Mouse (Mus musculus) myocyte (in vitro differentiated cells): Measurements from ENCODE around the gene Cldn10. TPM values are rescaled to one million over a fixed set of nuclear protein-coding genes. Genes with fewer than 3 reads are reported as not detected.

Experiments
- H3K27me3 ChIP-seq: one replicate; pipeline ENCODE4 v1.6.1; 2011; ENCODE audit not compliant: control insufficient read depth, insufficient read depth, insufficient read length
- H3K36me3 ChIP-seq: one replicate; pipeline ENCODE4 v1.6.1; 2011; ENCODE audit not compliant: control insufficient read depth, insufficient read depth
- H3K4me2 ChIP-seq: one replicate; pipeline ENCODE4 v1.6.1; 2011; ENCODE audit warnings: low read depth, control low read depth
- H3K4me3 ChIP-seq: one replicate; pipeline ENCODE4 v1.5.1; 2011; ENCODE audit warnings: mild to moderate bottlenecking, control low read depth, moderate library complexity
- H3K79me2 ChIP-seq: one replicate; pipeline ENCODE4 v1.6.1; 2011; ENCODE audit not compliant: control insufficient read depth, insufficient read depth
- H3ac ChIP-seq: one replicate; pipeline ENCODE4 v1.6.1; 2011; ENCODE audit not compliant: control insufficient read depth, insufficient read length
- CEBPB ChIP-seq: IDR thresholded peaks from 2 replicates; pipeline ENCODE4 v1.6.1; 2011; ENCODE audit warnings: mild to moderate bottlenecking, moderate library complexity; ENCODE audit not compliant: poor library complexity, insufficient read depth, severe bottlenecking
- E2F4 ChIP-seq: IDR thresholded peaks from one replicate; pipeline ENCODE4 v1.6.1; 2011; ENCODE audit warnings: mild to moderate bottlenecking, control low read depth, moderate library complexity; ENCODE audit not compliant: insufficient read depth
- MAX ChIP-seq: IDR thresholded peaks from one replicate; pipeline ENCODE4 v1.6.1; 2011; ENCODE audit warnings: low read depth, mild to moderate bottlenecking, control low read depth
- MYOD1 ChIP-seq, 3 experiments: IDR thresholded peaks; one replicate each; pipeline ENCODE4 v1.6.1; 2011; ENCODE audit warnings: control low read depth in 2 of 3, low read depth in 2 of 3, mild to moderate bottlenecking in 2 of 3, moderate library complexity in 1 of 3; ENCODE audit not compliant: insufficient read length in 2 of 3, control insufficient read depth in 1 of 3
- MYOG ChIP-seq, 3 experiments: IDR thresholded peaks; one replicate each; pipeline ENCODE4 v1.6.1; 2011; ENCODE audit warnings: control low read depth in 2 of 3, low read depth in 2 of 3, mild to moderate bottlenecking in 2 of 3; ENCODE audit not compliant: insufficient read length in 2 of 3, control insufficient read depth in 1 of 3, insufficient read depth in 1 of 3
- POLR2A ChIP-seq: IDR thresholded peaks from one replicate; pipeline ENCODE4 v1.6.1; 2011; ENCODE audit warnings: low read depth, mild to moderate bottlenecking, control low read depth, moderate library complexity; ENCODE audit not compliant: insufficient read length
- POLR2AphosphoS2 ChIP-seq: IDR thresholded peaks from one replicate; pipeline ENCODE4 v1.6.1; 2011; ENCODE audit warnings: low read depth, control low read depth; ENCODE audit not compliant: insufficient read length
- REST ChIP-seq: IDR thresholded peaks from one replicate; pipeline ENCODE4 v1.6.1; 2011; ENCODE audit warnings: mild to moderate bottlenecking, control low read depth, moderate library complexity; ENCODE audit not compliant: insufficient read depth, insufficient read length
- SRF ChIP-seq: IDR thresholded peaks from one replicate; pipeline ENCODE4 v1.6.1; 2011; ENCODE audit warnings: low read depth; ENCODE audit not compliant: control insufficient read depth, insufficient read length
- TCF12 ChIP-seq: IDR thresholded peaks from one replicate; pipeline ENCODE4 v1.6.1; 2011; ENCODE audit warnings: mild to moderate bottlenecking, control low read depth; ENCODE audit not compliant: poor library complexity, insufficient read depth, severe bottlenecking
- TCF3 ChIP-seq: IDR thresholded peaks from one replicate; pipeline ENCODE4 v1.6.1; 2011; ENCODE audit warnings: low read depth, control low read depth; ENCODE audit not compliant: insufficient read length
- USF1 ChIP-seq: IDR thresholded peaks from one replicate; pipeline ENCODE4 v1.6.1; 2011; ENCODE audit warnings: low read depth, mild to moderate bottlenecking, control low read depth, moderate library complexity
- polyA plus RNA-seq: library from polyadenylated mRNA; unstranded; fragments of >200 nt; fragmentation: generic; extraction: Trizol; gene quantifications from one replicate; pipeline ENCODE4 v1.2.1, GENCODE M21; 2012; ENCODE audit warnings: missing spikeins

Cldn10 gene
- polyA plus RNA-seq, 1 experiment = not detected

DNA sequence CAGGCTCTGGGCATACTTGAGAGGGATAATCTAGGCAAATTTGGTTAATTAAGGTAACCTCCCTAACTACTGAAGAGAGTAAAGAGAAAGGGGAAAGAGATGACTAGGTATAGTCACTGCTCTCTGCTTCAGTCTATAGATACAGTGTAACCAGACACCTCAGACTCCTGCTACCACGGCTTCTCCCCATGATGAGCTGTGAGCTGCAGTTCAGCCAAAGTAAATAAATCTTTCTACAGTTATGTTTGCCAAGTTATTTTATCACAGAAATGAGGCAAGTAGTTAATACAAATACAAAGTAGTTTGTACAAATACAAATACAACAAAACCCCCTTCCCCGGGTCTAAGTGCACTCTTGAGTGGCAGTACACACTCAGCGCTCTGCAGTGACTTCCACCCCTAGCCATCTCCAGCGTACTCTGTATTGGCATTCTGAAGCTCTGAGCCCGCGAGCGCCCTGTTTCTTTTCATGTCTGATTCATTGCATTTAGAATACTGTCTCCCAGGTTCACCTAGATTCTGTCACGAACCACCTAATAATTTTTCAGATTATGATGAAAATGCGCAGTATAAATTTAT, 23.7 kb upstream of the Cldn10 start:
- no peak overlapping the region for H3K4me2 ChIP-seq
- TF ChIP-seq SRF (no peak), USF1 (no peak), MYOD1 (IDR thresholded peaks at IDR 0.05; ENCODE audit: control insufficient read depth in 1 of 3, insufficient read length in 2 of 3, low read depth in 2 of 3) (no peak), CEBPB (no peak), REST (no peak), POLR2A (no peak), MYOG (IDR thresholded peaks at IDR 0.05; ENCODE audit: control insufficient read depth in 1 of 3, insufficient read depth in 1 of 3, insufficient read length in 2 of 3, low read depth in 2 of 3) (no peak), TCF3 (no peak), E2F4 (no peak), MAX (no peak), TCF12 (no peak), POLR2AphosphoS2 (no peak)
- H3K4me3 ChIP-seq = no peak overlapping the region
- no peaks in the 10 kb centered on the region for H3K27me3 ChIP-seq
- H3K79me2 ChIP-seq = no peaks in the 10 kb centered on the region
- no peak overlapping the region for H3ac ChIP-seq
- H3K36me3 ChIP-seq = no peaks in the 10 kb centered on the region

DNA sequence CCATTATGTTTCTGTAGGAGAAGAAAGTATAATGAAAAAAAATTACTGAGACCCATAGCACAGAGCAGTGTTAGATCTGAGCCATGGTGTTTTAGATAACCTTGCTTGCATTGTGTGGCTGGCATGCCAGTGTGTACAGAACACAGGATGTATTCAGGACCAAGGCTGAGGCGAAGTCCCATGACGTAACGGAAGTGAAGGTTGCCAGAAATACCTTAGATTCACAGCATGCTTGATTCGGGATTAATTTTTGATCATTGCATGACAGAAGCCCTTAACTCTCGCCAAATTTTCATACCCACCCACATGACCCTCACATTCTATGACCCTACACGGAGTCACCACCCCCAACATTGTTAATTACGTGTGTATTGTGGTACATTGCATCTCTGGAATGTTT, 22.4 kb upstream of the Cldn10 start:
- H3K27me3 ChIP-seq = no peaks in the 10 kb centered on the region
- no peak for TF ChIP-seq USF1
- no peak for TF ChIP-seq CEBPB
- TF ChIP-seq POLR2A = no peak
- TF ChIP-seq TCF3 = no peak
- TF ChIP-seq TCF12 = no peak
- TF ChIP-seq REST = no peak
- no peak for TF ChIP-seq MYOD1 (IDR thresholded peaks at IDR 0.05; ENCODE audit: control insufficient read depth in 1 of 3, insufficient read length in 2 of 3, low read depth in 2 of 3)
- TF ChIP-seq POLR2AphosphoS2 = no peak
- TF ChIP-seq MYOG (IDR thresholded peaks at IDR 0.05; ENCODE audit: control insufficient read depth in 1 of 3, insufficient read depth in 1 of 3, insufficient read length in 2 of 3, low read depth in 2 of 3) = no peak
- H3K4me3 ChIP-seq = no peak overlapping the region
- H3K4me2 ChIP-seq = no peak overlapping the region
- H3K79me2 ChIP-seq = no peaks in the 10 kb centered on the region
- no peaks in the 10 kb centered on the region for H3K36me3 ChIP-seq
- no peak overlapping the region for H3ac ChIP-seq

DNA sequence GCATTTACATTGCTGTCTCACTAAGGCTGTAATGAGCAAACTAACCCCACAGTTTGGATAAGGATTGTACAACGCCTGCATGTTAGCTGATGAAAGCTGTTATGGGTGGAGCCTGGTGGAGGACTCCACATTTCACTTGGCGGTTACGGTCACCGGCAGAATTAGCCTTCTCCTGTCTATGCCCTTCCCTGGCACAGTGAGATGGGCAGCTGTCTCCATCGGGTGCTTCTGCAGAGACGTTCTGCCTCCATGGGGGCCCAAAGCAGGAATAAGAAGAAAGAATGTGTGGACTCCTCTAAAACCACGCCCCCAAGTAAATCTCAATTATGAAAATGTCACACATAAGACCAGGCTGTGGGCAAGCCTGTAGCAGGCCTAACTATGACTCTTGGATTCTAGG, 21.8 kb upstream of the Cldn10 start:
- Histone ChIP-seq H3K4me3 (no peak overlapping the region), H3K36me3 (no peaks in the 10 kb centered on the region), H3ac (no peak overlapping the region), H3K79me2 (no peaks in the 10 kb centered on the region), H3K4me2 (no peak overlapping the region), H3K27me3 (no peaks in the 10 kb centered on the region)
- TF ChIP-seq TCF12 (no peak), REST (no peak), SRF (no peak), POLR2AphosphoS2 (no peak), CEBPB (no peak), MYOG (IDR thresholded peaks at IDR 0.05; ENCODE audit: control insufficient read depth in 1 of 3, insufficient read depth in 1 of 3, insufficient read length in 2 of 3, low read depth in 2 of 3) (no peak), POLR2A (no peak), TCF3 (no peak), MYOD1 (IDR thresholded peaks at IDR 0.05; ENCODE audit: control insufficient read depth in 1 of 3, insufficient read length in 2 of 3, low read depth in 2 of 3) (no peak), USF1 (no peak), MAX (no peak), E2F4 (no peak)

DNA sequence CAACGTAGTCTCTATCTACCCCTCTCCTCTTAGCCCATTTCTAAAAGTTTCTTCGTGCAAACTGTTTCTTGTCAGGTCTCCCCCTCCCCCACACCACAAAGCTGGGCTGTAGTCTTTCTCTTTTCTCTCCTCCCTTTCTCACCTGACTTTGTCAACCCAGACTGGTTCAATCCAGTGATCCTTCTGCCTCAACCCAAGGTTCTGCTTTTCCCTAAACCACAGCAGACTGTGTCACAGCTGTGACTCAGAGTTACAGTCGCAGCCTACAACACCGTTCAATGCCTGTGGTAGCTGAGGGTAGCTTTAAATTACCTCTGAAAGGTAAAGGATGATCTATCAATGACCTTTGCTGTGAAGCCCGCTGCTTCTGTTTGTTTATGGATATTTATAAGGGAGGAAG, 21.3 kb upstream of the Cldn10 start:
- H3K79me2 ChIP-seq = no peaks in the 10 kb centered on the region
- H3K27me3 ChIP-seq = no peaks in the 10 kb centered on the region
- H3K36me3 ChIP-seq = no peaks in the 10 kb centered on the region
- H3K4me3 ChIP-seq = no peak overlapping the region
- no peak overlapping the region for H3K4me2 ChIP-seq
- H3ac ChIP-seq = no peak overlapping the region
- TF ChIP-seq MAX = no peak
- no peak for TF ChIP-seq REST
- TF ChIP-seq MYOG (IDR thresholded peaks at IDR 0.05; ENCODE audit: control insufficient read depth in 1 of 3, insufficient read depth in 1 of 3, insufficient read length in 2 of 3, low read depth in 2 of 3) = no peak
- TF ChIP-seq CEBPB = no peak
- TF ChIP-seq TCF12 = no peak
- TF ChIP-seq POLR2AphosphoS2 = no peak
- no peak for TF ChIP-seq USF1
- TF ChIP-seq E2F4 = no peak
